Mouse (Mus musculus): ENCODE results near the gene Exosc3. TPM values are rescaled to one million over a fixed set of nuclear protein-coding genes. Genes with fewer than 3 reads are reported as not detected.

Gene Exosc3
- total RNA-seq, 2 experiments from 2014 or later, result 14.8 to 14.9 TPM

DNA sequence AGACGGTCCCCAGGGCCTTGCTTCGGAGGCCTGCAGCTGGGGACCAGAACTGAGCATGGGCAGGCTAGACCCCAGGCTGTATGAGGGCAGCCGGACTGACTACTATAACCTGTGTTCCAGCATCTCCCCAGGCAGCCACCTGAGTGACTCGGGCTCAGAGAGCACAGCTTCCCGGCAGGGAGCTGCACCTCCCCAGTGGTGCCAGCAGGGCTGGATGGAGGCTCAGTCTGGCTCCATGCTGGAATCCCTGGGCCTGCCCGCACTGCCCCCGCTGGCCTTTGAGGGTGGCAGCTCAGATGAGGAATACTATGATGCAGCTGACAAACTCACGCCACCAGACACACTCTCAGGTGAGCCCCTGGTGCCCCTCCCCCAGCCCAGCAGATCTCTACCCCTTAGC lies 63.2 kb downstream of the Exosc3 start:
- intact Hi-C loops (cut with DNase I), result no loop called here
- no peak; the same call in none of the 2 replicates for TF ChIP-seq CTCF (IDR thresholded peaks at IDR 0.05)
- no peak for DNase-seq (ENCODE audit: extremely low spot score in 1 of 2, low spot score in 2 of 2)
- Histone ChIP-seq H3K27ac (no peak overlapping the region), H3K4me3 (no peak overlapping the region)

- no peak overlapping the region for H3K4me3 ChIP-seq
- intact Hi-C loops (cut with DNase I), result no loop called here
- H3K27ac ChIP-seq, result no peak overlapping the region
- DNase-seq (ENCODE audit: extremely low spot score in 1 of 2, low spot score in 2 of 2), result no peak
- TF ChIP-seq CTCF (IDR thresholded peaks at IDR 0.05), result no peak
These were observed 66.8 kb downstream of the Exosc3 start for GRCm38 (mm10) chr4:45275770-45276169.

DNA sequence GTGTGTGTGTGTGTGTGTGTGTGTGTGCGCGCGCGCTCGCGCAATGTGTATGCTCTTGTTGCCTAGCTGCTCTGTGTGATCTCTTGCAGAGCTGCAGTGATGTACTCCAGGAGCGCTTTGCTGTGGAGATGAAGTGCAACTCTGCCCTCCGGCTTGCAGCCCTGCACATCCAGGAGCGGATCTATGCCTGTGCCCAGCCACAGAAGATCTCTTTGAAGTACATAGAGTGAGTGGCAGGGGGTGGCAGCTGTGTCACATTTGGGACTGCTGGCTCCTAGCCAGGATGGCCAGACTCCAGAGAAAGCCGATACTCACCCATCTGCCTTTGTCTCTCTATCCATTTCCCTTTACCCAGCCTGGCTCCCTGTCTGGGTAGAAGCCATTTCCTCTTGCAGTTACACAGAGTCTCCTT lies 71.5 kb downstream of the Exosc3 start:
- no peak for TF ChIP-seq CTCF (IDR thresholded peaks at IDR 0.05)
- intact Hi-C loops (cut with DNase I), result no loop called here
- no peak for DNase-seq (ENCODE audit: extremely low spot score in 1 of 2, low spot score in 2 of 2)
- no peak overlapping the region for H3K27ac ChIP-seq
- H3K4me3 ChIP-seq, result no peak overlapping the region

DNA sequence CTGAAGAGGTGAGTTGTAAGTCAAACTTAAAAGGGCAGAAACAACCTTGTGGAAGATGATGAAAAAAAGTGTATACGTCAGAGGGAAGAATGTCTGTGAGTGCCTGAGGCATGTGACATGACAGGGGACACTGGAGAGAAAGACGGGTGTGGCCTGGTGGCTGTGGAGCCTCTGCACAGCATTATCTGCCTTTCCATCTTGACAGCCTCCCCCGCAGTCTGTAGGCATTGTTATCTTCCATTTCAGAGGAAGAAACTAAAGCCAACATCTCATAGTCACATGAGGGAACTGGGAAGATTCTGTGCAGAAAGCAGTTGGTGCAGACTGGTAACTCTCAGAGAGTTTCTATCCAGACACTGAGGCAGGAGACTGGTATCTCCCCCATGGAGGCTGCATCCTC lies 74.6 kb downstream of the Exosc3 start:
- no peak overlapping the region for H3K27ac ChIP-seq
- intact Hi-C loops (cut with DNase I), result no loop called here
- TF ChIP-seq CTCF (IDR thresholded peaks at IDR 0.05), result no peak
- no peak for DNase-seq (ENCODE audit: extremely low spot score in 1 of 2, low spot score in 2 of 2)
- H3K4me3 ChIP-seq, result no peak overlapping the region

Other genes with a start within 250 kb of the Exosc3 start
- gene Tomm5, start 234.6 kb downstream of the Exosc3 start, total RNA-seq (2021), result 10 to 100 TPM; 64.9 to 72.4 TPM
- 10 to 100 TPM; 12.9 to 13.0 TPM for gene Frmpd1, start 157.9 kb downstream of the Exosc3 start, total RNA-seq (2021)
- gene Trmt10b, start 45.6 kb downstream of the Exosc3 start, total RNA-seq (2021), result 10 to 100 TPM; 15.2 to 15.4 TPM
- 10 to 100 TPM; 19.8 to 21.2 TPM for gene Dcaf10, start 631 bp downstream of the Exosc3 start, total RNA-seq (2021)
- gene Slc25a51, start 66.0 kb upstream of the Exosc3 start, total RNA-seq (2021), result 100 to 1,000 TPM; 115 to 122 TPM
- 10 to 100 TPM; 11.0 to 11.6 TPM for gene Shb, start 189.7 kb upstream of the Exosc3 start, total RNA-seq (2021)

Data from left cerebral cortex, adult 2 months (tissue).